Mouse (Mus musculus): Measurements from ENCODE around the gene Tomm40l.
A peak's percentile ranks its signal among the peaks of the same experiment; 100 is the strongest.
"Not testable (repeated sequence)": the region's sequence is repeated elsewhere in the genome, so short reads cannot be mapped to it uniquely, and the experiment has no call there.

Gene Tomm40l

GRCm38 (mm10) chr1:171250680-171251593, 28.6 kb upstream of the Tomm40l start, which contains the start of gene Ndufs2:
Ndufs2 (minus strand) TSS chr1:171251388.
- no peak for DNase-seq (ENCODE audit: low read depth, low spot score)

DNA sequence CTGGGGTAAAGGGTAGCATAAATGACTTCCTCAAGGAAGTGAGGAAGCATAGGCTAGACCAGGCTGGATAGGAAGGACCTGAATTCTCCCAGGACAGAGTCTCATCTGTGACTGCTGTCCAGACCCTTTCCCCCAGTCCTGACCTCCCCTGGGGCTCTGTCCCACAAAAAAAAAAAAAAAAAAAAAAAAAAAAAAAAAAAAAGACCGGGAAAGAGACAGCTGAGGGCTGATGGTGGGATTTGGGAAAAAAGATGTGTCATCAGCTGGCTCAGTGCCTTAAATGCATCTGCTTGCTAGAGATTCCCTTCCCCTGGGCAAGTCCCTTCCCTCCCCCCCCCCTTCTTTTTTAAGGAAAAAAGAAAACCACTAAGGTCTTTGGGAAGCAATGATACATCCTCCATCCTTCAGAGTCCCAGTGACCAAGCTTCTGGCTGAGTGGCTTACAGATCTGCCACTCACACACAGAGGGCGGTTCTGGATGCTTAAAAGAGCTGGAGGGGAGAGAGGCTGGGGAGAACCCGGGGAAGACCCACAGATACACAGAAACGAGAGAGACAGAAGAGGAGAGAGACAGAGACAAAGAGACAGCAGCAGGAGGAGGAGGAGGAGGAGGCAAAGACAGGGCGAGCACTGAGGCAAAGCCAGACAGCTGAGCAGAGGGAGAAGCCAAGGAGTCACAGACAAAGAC, 27.7 kb upstream of the Tomm40l start, which contains the start of gene Adamts4:
Gene Adamts4 (plus strand): TSS at position 509 of the 688 bp plus-strand sequence.
- DNase-seq (ENCODE audit: low read depth, low spot score): no peak

DNA sequence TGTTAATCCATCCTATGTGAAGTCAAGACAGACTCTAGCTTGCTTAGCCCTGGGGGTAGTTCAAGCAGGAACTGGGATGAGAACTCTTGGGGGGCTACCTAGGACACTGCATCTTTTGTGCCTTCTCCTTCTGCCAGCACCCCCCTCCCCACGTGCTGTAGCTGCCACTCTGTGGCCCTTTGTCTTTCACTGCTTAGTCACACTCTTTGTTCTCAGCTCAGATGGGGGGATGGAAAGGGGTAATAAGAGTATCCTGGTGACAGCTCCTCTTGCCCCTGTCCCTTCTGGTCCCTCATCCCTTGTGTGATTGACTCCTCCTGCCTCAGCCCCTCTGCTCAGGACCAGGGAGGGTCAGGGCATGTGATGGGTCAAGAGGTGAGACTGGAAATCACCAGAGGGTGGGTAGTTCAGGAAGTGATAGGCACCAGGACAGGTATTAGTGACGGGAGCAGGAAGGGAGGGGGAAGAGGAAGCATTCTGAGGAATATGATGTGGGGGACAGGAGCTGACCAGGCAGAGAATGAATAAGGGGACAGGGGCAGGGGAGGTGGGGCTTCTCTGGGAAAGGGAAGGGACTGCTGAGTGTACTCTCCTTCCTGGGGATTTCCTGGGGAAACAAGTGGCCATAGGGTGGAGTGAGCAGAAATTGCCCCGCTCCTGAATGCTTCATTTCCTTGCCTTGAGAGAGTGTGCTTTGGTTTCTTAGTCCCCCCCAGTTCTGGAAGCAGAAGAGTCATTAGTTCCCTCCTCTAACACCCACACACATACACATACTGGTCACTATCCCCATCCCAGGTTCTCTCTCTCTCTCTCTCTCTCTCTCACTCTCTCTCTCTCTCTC, 26.3 kb upstream of the Tomm40l start:
- DNase-seq (ENCODE audit: low read depth, low spot score): no peak

DNA sequence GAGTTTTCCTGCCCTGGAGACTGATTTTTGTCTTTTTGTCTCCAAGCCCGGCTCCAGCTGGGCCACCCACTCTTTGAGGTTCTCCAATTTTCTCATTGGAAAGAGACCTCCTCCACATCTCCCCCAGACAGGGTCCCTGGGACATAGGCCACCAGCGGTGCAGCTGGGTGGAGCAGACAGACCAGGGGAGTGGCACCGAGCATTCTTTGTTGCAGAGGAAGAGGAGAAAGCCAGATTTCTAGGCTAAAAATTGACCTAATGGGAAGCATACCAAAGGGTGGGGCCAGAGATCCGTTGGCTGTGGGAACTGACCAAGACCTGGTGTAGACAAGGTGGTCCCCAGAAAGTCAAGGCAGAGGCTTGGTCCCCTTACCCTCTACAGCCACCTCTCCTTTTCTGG, 25.6 kb upstream of the Tomm40l start:
- DNase-seq (ENCODE audit: low read depth, low spot score): no peak

- no peak for DNase-seq (ENCODE audit: low read depth, low spot score)
Observed at GRCm38 (mm10) chr1:171247453-171247841, 25.1 kb upstream of the Tomm40l start.

GRCm38 (mm10) chr1:171246709-171247452, 24.6 kb upstream of the Tomm40l start:
- DNase-seq (ENCODE audit: low read depth, low spot score): peak; percentile 98

- DNase-seq (ENCODE audit: low read depth, low spot score): no peak
Observed at GRCm38 (mm10) chr1:171245353-171245752, 23.0 kb upstream of the Tomm40l start.

GRCm38 (mm10) chr1:171241952-171242351, 19.6 kb upstream of the Tomm40l start:
- not testable (repeated sequence) for DNase-seq (ENCODE audit: low read depth, low spot score)

- DNase-seq (ENCODE audit: low read depth, low spot score): no peak
Observed at GRCm38 (mm10) chr1:171240911-171241310, 18.6 kb upstream of the Tomm40l start.

DNA sequence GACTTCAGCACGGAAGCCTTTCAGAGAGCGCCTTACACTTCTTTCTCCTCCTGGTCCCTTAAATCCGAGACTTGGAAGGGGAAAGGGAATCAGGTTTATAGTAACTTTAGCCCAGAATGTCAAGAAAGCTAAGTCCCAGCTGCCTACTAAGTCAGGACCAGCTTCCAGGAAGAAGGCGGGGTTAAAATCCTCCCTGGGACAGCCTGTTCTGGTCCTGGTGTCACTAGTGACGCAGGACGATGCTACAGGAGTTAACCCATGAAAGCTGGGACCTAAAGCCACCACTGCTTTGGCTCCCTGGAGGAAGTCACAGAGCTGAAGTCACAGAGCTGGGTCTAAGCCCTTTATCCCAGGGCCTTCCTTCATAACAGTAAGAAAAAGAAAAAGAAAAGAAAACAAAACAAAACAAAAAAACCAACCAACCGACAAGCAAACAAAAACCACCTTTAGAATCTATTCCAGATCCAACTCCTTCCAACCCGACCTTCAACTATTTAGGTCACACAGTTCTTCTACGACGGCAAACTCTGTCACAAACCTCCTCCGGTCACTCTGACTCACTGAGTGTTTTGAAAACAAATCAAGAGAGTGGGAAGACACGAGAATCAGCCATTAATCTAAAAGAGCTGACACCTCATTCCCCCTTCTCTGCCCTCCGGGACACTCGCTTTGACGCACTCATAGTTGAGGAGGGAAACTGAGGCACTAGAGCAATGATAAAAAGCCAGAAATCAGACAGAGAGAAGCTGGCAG, 17.9 kb upstream of the Tomm40l start:
- no peak for DNase-seq (ENCODE audit: low read depth, low spot score)

- DNase-seq (ENCODE audit: low read depth, low spot score): peak; percentile 84
Observed at GRCm38 (mm10) chr1:171238463-171238862, 16.1 kb upstream of the Tomm40l start.

DNA sequence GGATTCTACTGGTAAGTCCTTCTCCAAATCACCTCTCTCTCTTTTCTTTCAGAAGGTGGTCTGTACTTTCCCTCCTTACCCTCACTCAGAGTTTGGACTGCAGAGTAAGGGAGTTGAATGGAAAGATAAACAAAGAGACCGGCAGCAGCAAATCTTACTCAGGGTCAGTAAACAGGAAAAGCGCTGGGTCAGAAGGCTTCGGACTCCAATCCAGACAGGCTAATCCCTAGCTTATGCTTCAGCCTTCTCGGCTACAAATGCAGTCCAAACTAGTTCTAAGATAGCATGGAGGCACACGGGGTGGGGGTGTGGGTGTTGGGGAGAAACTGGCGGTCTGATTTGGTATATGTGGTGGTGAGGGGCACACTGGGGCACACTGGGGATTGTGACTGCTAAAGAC, 15.1 kb upstream of the Tomm40l start:
- no peak for DNase-seq (ENCODE audit: low read depth, low spot score)

DNA sequence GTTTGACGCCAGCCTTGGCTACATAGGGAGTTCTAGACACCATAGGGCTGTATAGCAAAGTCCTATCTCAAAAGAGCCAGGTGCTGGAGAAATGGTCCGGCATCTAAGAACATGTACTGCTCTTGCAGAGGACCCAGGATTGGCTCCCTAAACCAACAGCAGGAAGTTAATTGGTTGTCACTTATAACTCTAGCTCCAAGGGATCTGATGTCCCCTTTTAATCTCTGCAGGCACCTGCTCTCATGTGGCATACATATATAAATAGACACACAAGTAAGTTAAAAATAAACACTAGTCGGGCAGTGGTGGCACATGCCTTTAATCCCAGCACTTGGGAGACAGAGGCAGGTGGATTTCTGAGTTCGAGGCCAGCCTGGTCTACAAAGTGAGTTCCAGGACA, 13.5 kb upstream of the Tomm40l start:
- DNase-seq (ENCODE audit: low read depth, low spot score): no peak

- DNase-seq (ENCODE audit: low read depth, low spot score): no peak
Observed at GRCm38 (mm10) chr1:171234538-171234937, 12.2 kb upstream of the Tomm40l start.

DNA sequence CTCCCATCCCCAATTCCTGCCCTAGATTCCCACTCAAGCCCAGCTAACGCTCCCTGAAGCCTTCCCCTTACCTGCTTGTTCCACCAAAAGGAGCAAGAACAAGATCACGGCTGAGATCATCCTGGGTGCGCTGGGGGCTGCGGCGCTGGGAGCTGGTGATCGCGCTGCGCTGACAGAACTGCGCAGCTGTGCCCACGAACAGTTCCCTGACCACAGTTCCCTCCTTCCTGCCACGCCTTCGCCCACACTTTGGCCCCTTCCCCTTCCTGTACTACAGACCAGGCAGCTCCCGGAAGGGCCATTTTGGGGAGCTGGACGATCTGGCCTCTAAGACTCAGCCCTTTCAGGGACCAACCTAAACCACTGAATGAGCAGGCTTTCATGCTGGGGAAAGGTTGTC, 11.8 kb upstream of the Tomm40l start, which contains the start of gene Fcer1g:
Gene Fcer1g (minus strand): TSS at position 240 of the 400 bp plus-strand sequence.
- DNase-seq (ENCODE audit: low read depth, low spot score): no peak

- DNase-seq (ENCODE audit: low read depth, low spot score): no peak
Observed at GRCm38 (mm10) chr1:171232800-171233730, 10.8 kb upstream of the Tomm40l start.

DNA sequence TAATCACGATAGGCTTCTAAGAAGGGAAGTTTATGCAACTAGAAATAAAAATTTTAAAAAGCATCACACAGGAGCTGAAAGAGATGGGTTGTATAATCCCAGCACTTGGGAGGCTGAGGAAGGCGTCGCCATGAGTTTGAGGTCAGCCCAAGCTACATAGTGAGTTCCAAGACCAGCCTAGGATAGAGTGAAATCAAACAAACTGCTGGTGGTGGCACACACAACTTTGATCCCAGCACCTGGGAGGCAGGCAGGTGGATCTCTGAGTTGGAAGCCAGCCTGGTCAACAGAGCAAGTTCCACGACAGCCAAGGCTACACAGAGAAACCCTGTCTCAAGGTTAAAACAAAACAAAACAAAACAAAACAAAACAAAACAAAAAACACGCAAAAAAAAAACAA, 10.0 kb upstream of the Tomm40l start:
- no peak for DNase-seq (ENCODE audit: low read depth, low spot score)

- no peak for DNase-seq (ENCODE audit: low read depth, low spot score)
Observed at GRCm38 (mm10) chr1:171231844-171232243, 9.5 kb upstream of the Tomm40l start.

- DNase-seq (ENCODE audit: low read depth, low spot score): peak; percentile 49
Observed at GRCm38 (mm10) chr1:171230215-171230614, 7.9 kb upstream of the Tomm40l start.
